Mouse (Mus musculus) fat pad, adult 2 months (tissue): Measurements from ENCODE around the gene Xrcc4.

ENCODE experiments used
- DNase-seq: peaks from one replicate; pipeline ENCODE4 v3.0.0-alpha.2; 2011; ENCODE audit warnings: low read depth, low spot score; ENCODE audit errors: extremely low read depth

The Xrcc4 gene

DNA sequence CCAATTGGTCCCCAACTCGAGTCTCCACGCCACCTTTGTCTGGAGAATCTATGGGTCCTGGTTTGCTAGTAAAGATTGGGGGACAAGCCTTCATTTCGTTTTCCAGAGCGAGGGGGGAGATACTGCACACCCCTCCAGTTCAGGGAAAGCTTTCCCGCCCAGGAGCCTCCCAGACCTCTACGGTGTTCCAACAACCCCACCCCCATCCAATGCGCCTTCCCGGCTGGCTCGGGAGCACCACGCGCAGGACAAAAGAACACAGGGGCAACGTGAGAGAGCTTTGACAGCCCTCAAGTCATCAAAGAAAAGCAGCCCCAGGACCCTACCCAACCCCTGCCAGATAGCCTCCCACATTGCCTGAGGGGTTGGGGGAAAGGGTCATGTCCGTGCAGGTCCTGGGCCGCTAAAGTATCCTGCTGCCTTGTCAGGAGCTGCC, 348.3 kb downstream of the Xrcc4 start:
- DNase-seq = no peak

DNA sequence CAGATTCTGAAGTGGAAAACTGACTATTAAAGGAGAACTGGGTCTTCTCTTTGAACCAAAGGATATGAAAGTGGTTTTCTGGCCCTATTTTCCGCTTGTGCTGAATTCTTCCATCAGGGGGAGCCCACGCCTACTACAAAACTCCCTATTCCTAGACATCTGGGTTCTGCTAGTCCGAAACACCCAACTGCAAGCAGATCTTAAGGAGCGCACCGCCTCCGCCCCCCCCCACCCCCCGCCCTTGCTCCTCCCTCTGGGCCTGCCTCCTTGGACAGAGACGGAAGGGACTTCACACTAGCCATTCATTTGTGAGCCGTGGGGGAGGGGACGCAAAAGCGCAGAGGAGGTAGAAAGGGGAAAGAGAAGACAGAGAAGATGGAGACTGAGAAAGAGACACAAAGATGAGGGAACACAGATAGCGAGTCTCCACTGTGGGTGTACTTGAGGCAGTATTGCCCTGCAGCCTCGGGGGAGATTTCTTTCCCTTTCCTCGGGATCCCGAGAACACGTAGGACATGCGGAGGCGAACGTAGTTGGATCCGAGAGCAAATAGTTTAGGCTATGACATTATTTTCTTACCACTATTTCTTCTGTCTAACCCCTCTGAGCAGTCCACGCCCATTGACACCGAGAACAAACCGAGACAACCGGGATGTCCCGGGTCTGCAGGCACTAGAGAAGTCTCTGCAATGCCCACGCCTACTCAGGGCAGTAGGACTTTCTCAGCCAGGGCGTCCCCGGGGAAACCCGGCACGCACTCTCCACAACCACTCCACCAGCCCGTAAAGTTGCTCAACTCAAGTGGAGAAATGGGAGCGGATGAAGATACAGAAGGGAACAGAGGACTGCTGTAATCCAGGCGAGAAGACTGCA, 348.9 kb downstream of the Xrcc4 start:
- no peak for DNase-seq

DNA sequence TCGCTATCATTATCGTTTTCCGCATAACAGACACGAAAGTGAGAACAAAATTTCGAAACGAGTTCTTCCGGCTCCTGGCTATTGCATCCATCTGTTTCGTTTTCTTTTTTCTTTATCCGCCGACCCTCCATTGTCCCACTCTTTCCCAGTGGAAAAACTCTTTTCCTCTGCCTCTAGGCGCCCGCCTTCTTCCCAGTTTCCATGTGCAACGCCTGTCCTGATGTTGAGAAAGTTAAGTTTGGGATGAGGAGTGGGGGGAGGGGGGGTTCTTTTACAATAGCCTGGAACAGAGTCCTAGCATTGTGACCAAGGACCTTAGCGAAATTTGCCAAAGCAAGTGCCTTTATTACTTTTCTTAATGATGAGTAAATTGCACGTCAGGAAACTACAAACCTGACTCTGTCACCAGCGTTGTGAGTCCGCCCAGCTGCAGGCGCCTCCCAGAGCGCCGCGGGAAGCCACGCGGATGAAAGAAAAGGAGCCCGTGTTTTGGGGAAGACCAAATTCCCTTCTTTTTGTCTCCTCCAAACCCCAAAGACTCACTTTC, 349.6 kb downstream of the Xrcc4 start:
- DNase-seq = no peak

DNA sequence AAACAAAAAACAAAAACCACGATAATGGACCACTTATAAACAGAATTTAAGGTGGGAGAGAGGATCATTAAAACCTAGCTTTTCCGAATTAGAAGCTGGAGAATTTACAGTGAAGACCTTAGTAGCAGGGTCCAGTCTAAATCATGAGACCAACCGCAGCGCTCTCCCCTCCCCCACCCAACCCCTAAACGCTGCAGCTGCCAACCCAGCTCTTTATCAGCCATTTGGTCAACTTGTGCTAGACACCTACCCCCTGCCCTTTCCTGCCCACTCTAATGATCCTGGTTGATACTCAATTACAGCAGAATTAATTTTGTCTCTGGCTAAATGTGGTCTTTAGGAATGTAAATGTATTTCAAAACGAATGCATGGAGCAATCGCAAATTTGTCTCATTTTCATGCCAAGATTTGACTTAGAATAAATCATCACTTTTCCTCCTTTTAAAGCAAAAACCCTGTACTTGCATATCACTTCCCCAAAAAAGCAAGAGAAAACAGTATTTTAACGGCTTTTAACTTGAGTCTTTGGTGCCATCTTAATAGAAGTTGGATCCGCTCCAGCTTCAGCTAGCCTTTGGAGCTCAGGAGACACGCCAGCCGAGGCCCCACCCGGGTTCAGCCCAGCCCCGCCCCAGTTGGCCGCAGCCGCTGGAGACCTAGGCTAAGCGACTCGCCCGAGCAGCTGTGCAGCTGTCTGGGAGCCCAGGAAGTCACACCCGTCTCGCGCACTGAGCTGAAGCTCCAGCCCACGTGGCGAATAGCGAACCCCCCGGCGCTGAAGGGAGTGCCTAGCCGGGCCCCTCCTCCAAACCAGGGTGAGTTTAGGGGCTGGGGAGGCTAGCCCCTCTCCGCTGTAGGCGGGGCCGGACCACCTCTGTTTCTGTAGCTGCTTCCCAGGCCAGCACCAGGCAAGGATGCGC, 350.4 kb downstream of the Xrcc4 start:
- DNase-seq = no peak

DNA sequence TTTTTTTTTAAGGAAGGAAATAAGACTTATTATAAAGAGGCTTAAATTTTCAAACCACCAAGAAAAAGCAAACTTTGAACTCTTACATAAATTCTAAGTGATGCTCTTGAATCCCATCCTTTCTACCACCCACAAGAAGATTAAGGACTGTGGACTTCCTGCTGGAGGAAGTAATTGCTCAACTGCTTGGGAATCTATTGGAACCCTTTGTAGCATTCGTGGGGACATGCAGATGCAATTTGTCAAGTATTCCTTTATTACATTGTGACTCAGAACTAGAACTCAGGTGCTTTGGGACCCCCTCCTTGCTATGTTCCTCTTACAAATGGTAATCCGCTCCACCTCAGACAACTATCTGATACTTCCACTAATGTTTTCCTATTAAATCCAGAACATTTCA, 351.1 kb downstream of the Xrcc4 start:
- DNase-seq = no peak

DNA sequence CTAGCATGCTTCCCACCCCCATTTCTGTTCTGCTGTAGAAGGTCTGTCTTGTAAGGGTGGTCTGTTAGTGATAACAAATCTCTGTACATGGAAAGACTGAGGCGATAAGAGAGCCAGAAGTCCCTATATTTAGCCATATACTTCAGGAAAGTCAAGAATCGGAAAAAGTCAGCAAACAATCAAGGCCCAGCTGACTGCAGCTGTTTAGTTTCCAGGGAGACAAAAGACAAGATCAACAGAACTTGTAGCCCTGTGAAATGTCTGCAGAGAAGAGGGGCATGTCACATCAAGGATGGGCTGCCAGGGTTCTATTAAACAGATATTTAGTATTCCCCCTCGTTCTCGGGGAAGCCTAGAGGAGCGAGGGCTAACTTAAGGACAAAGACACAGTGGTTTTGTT, 354.3 kb downstream of the Xrcc4 start:
- no peak for DNase-seq

DNA sequence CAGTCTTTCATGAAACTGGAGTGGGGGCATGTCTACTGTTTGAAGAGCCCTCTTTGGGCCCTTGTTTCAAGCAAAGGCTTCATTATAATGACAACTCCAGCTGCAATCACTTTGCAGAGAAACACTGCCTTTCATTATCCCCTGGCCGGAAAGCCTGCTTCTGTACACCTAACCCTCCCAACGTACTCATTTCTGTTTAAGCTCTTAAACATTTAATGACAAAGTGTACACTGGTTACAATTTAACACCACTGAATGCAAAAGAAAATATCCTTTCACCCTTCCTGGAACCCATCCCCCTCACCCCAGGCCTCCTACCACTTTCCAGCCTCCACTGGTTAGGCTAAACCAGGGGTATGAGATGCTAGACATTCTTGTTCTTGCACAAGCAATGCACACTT, 362.9 kb downstream of the Xrcc4 start:
- DNase-seq = no peak
